Mouse (Mus musculus) lung, postnatal 14 days (tissue): ENCODE measurements around the gene Tmed2.
"Not testable (repeated sequence)": the region's sequence is repeated elsewhere in the genome, so short reads cannot be mapped to it uniquely, and the experiment has no call there.

ENCODE experiments used
- DNase-seq: peaks from one replicate; pipeline ENCODE4 v3.0.0; 2021

Gene Tmed2

DNA sequence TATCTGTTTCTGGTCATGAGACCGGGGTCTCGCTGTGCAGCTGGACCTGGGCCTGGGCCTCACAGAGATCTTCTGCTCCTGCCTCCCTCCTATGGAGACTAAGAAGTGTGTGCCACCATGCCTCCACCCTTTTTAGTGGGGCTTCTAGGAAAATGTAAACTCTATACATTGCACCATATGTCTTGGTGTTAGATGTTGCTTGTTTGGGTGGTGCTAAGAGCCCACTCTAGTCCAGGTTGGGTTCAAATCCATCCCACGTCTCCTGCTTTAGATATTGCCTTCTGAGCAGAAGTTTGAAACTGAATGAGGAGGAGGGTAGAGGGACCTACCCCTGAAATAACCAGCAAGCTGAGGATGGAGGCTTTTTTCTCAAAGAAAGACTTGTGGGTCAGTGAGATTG, 52.3 kb downstream of the Tmed2 start:
- DNase-seq, result no peak

- DNase-seq, result peak; percentile 92
These were observed 58.0 kb downstream of the Tmed2 start for GRCm38 (mm10) chr5:124598224-124599174.

DNA sequence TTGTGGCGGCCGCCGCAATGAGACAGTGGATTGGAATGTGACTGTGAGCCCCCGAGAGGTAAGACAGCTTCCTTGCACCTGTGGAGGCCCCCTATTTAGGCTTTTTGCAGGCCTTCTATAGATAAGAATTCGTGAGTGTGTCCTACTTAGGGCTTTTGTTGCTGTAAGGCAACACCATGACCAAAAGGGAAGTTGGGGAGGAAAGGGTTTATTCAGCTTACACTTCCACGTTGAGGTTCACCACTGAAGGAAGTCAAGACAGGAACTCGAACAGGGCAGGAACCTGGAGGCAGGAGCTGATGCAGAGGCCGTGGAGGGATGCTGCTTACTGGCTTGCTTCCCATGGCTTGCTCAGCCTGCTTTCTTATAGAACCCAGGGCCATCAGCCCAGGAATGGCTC, 59.2 kb downstream of the Tmed2 start:
- not testable (repeated sequence) for DNase-seq
